Mouse (Mus musculus) small intestine, adult 2 months (tissue): ENCODE data around the gene Acsm2.

Source experiments
- CTCF ChIP-seq: fragments of 200-500 bp; IDR thresholded peaks from 2 replicates; pipeline ENCODE4 v1.5.1; 2012; ENCODE audit warnings: low read depth, mild to moderate bottlenecking, control low read depth, inconsistent platforms, low read length, moderate library complexity, mixed read lengths; ENCODE audit not compliant: insufficient replicate concordance, insufficient read length; ENCODE audit errors: extremely low read depth
- POLR2A ChIP-seq: fragments of 200-500 bp; IDR thresholded peaks from 2 replicates; pipeline ENCODE4 v1.6.1; 2012; ENCODE audit warnings: low read depth, mild to moderate bottlenecking, control low read depth, inconsistent platforms, low read length, moderate library complexity

GRCm38 (mm10) chr7:119523389-119523788 is 30.8 kb upstream of the Acsm2 start, which contains the start of gene Pdilt:
- TF ChIP-seq CTCF (no peak), POLR2A (no peak)
